Mouse (Mus musculus) heart, embryonic 14.5 days (tissue): ENCODE measurements around the gene Mtmr2. TPM values are rescaled to one million over a fixed set of nuclear protein-coding genes. Genes with fewer than 3 reads are reported as not detected.

ENCODE experiments used
- ATAC-seq: fragments of 200-750 bp; cut with Nextera tagmentation; 2 replicates; pipeline ENCODE4 v1.8.0; 2017; ENCODE audit warnings: low read depth, moderate TSS enrichment; ENCODE audit not compliant: insufficient number of reproducible peaks, insufficient read depth, low FRiP score
- H3K27ac ChIP-seq, 2 experiments: fragments of 200-500 bp in 1 of 2; fragments of 300-500 bp in 1 of 2; sonication (generic) in 1 of 2; replicated peaks in 1 of 2; 2 replicates each; pipeline ENCODE4 v1.5.1; 2012 to 2014; ENCODE audit warnings: low read depth in 2 of 2, low read length in 2 of 2, control low read depth in 1 of 2, mild to moderate bottlenecking in 1 of 2, mixed read lengths in 1 of 2; ENCODE audit not compliant: control insufficient read depth in 1 of 2, insufficient read depth in 1 of 2
- H3K27me3 ChIP-seq: fragments of 300-500 bp; sonication (generic); 2 replicates; pipeline ENCODE4 v1.6.1; 2014; ENCODE audit warnings: mild to moderate bottlenecking, low read length, control low read depth; ENCODE audit not compliant: control insufficient read depth, insufficient read depth
- H3K36me3 ChIP-seq: fragments of 300-500 bp; sonication (generic); 2 replicates; pipeline ENCODE4 v1.6.1; 2014; ENCODE audit warnings: mild to moderate bottlenecking, control low read depth, low read length, mixed read lengths; ENCODE audit not compliant: control insufficient read depth, insufficient read depth
- H3K4me1 ChIP-seq, 2 experiments: fragments of 200-500 bp in 1 of 2; fragments of 300-500 bp in 1 of 2; sonication (generic) in 1 of 2; 2 replicates each; pipeline ENCODE4 v1.6.1; 2012 to 2014; ENCODE audit warnings: low read length in 2 of 2, control low read depth in 1 of 2, mixed read lengths in 1 of 2; ENCODE audit not compliant: control insufficient read depth in 2 of 2, insufficient read depth in 2 of 2
- H3K4me2 ChIP-seq: fragments of 300-500 bp; sonication (generic); 2 replicates; pipeline ENCODE4 v1.6.1; 2014; ENCODE audit warnings: mild to moderate bottlenecking, low read length
- H3K4me3 ChIP-seq, 2 experiments: fragments of 200-500 bp in 1 of 2; fragments of 300-500 bp in 1 of 2; sonication (generic) in 1 of 2; 2 replicates each; pipeline ENCODE4 v1.5.1; 2012 to 2014; ENCODE audit warnings: low read length in 2 of 2, mild to moderate bottlenecking in 2 of 2, control low read depth in 1 of 2, low read depth in 1 of 2, moderate library complexity in 1 of 2; ENCODE audit not compliant: control insufficient read depth in 1 of 2, insufficient read depth in 1 of 2
- H3K9ac ChIP-seq: fragments of 300-500 bp; sonication (generic); 2 replicates; pipeline ENCODE4 v1.6.1; 2014; ENCODE audit warnings: mild to moderate bottlenecking, low read length
- H3K9me3 ChIP-seq: fragments of 300-500 bp; sonication (generic); 2 replicates; pipeline ENCODE4 v1.6.1; 2016; ENCODE audit warnings: low read length, control low read depth; ENCODE audit not compliant: control insufficient read depth
- WGBS: fragments of 180-500 bp; shearing (Covaris S2); extraction: QIAGEN DNeasy Blood & Tissue Kit; methylation state at CpG from one replicate; pipeline ENCODE4 v1.1.7; 2014; 5-methylcytosine and 5-hydroxymethylcytosine counted together
- polyA plus RNA-seq: library from polyadenylated mRNA; unstranded; fragments of >200 nt; fragmentation: Nextera tagmentation; extraction: Ambion mirVana; gene quantifications from 2 replicates; pipeline ENCODE4 v1.2.1, GENCODE M21; 2014

Gene Mtmr2
- polyA plus RNA-seq, 1 experiment from 2014 or later = 48.2 TPM

DNA sequence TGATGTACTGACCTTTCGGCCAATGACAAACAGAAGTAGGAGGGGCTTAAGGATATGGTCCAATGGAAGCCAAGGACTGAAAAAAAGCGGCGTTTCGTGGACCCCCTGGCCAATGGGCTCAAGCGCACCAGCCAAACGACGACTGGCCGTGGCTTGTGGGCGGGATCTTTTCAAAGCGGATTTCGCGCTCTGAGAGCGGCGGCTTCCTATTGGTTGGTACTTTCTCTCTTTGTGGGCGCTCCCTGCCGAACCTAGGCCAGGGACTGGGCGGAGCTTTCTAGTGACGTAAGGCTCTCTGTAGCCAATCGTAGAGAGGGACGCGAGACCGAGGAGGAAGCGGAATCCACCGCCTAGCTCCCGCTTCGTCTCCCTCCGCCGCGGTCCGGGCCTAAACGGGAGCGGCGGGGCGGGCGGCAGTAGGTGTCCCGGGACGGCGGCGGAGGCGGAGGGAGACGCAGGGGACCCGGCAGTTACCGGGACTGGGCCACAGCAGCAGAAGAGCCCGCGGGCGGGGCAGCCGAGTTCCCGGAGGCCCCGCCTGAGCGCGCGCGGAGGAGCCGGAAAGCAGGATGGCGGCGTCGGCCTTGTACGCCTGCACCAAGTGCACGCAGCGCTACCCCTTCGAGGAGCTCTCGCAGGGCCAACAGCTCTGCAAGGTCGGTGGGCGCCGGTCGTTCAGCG, 79.3 kb downstream of the Mtmr2 start, which contains the start of gene Fam76b:
Fam76b (plus strand) TSS at position 311 of the 681 bp plus-strand sequence.
- ATAC-seq = peak; percentile 94

DNA sequence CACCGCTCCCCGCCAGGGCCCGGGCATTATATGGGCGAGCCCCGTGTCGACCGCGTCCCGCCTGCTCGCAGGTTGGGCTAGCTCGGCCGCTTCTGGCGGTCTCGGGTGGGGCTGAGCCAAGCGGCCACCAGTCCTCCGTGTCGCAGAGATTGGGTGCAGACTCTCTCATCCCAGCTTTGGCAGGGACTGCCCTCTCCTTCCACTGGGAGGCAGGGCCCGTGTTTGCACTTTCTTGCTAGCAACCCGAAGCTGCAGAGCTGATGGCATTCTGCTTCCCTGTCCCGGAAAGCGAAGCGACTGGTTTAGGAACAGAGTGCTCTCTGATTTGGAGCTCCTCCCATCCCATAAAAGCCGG, 79.9 kb downstream of the Mtmr2 start:
- peak; percentile 31 for ATAC-seq
- Histone ChIP-seq H3K36me3 (peaks cover 36% of the 10 kb centered on the region), H3K4me3 (peak overlapping the region; percentile 65 to 95), H3K27ac (peak overlapping the region; percentile 91 to 97), H3K4me2 (peak overlapping the region; percentile 82), H3K27me3 (no peaks in the 10 kb centered on the region), H3K9me3 (no peaks in the 10 kb centered on the region), H3K9ac (peak overlapping the region; percentile 94), H3K4me1 (peaks cover 0 to 26% of the 10 kb centered on the region in 2 experiments; a peak in 2 of 4 replicates)
- WGBS = 1% methylated on average over 23 of the region's 23 CpGs

More for the DNA sequence above, 79.3 kb downstream of the Mtmr2 start, which contains the start of gene Fam76b:
- H3K9me3 ChIP-seq = no peaks in the 10 kb centered on the region
- peak within 1 kb of the TSS; percentile 91 to 97 for H3K27ac ChIP-seq
- H3K9ac ChIP-seq = peak within 1 kb of the TSS; percentile 94
- peaks cover 32% of the 10 kb centered on the region for H3K36me3 ChIP-seq
- peak within 1 kb of the TSS; percentile 65 to 95 for H3K4me3 ChIP-seq
- H3K4me2 ChIP-seq = peak within 1 kb of the TSS; percentile 82
- WGBS = under 1% methylated on average over 66 of the region's 67 CpGs
- no peaks in the 10 kb centered on the region for H3K27me3 ChIP-seq
- peaks cover 0 to 26% of the 10 kb centered on the region in 2 experiments; a peak in 2 of 4 replicates for H3K4me1 ChIP-seq

DNA sequence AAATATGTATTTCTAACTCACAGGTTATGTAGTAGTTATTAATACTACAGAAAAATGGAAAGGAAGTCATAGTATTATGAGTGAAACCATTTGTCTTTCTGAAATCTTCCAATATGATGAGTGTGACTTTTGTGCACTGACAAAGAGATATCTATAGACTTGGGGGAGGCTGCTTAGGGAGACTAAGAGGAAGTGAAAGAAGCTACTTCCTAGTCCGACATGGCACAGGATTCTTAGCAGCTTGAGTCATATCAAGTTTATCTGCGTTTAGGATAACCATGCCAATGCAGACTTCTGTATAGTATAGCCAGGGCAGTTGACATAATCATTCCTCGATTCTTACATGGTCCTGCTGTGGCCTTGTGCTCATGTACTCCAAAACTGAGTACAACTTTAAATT, 87.0 kb downstream of the Mtmr2 start:
- Histone ChIP-seq H3K4me3 (no peak overlapping the region), H3K4me1 (no peaks in the 10 kb centered on the region), H3K4me2 (no peak overlapping the region), H3K36me3 (peaks cover 96% of the 10 kb centered on the region), H3K9ac (no peak overlapping the region), H3K27ac (no peak overlapping the region), H3K9me3 (no peaks in the 10 kb centered on the region), H3K27me3 (no peaks in the 10 kb centered on the region)
- ATAC-seq = no peak
- WGBS = 72% methylated on average over 3 of the region's 3 CpGs

DNA sequence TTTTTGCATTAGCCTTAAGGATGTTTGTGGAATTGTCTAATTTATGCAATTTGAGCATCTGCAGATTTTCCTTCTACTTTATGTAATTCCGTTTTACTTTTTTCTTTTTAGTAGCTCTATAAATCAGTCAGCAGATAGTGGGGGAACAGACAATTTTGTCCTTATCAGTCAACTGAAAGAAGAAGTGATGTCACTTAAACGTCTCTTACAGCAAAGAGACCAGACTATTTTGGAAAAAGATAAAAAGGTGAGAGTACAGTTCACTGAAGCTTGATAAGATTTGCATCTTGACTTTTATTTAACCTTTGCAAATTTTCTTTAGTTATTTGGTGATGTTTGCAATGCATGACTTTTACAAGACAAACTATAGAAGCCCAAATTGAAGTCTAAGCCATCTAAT, 88.5 kb downstream of the Mtmr2 start:
- Histone ChIP-seq H3K4me3 (no peak overlapping the region), H3K4me1 (no peaks in the 10 kb centered on the region), H3K9ac (no peak overlapping the region), H3K9me3 (no peaks in the 10 kb centered on the region), H3K27me3 (no peaks in the 10 kb centered on the region), H3K36me3 (peaks cover 97% of the 10 kb centered on the region), H3K27ac (no peak overlapping the region), H3K4me2 (no peak overlapping the region)
- no peak for ATAC-seq
- 37% methylated on average over 2 of the region's 2 CpGs for WGBS

DNA sequence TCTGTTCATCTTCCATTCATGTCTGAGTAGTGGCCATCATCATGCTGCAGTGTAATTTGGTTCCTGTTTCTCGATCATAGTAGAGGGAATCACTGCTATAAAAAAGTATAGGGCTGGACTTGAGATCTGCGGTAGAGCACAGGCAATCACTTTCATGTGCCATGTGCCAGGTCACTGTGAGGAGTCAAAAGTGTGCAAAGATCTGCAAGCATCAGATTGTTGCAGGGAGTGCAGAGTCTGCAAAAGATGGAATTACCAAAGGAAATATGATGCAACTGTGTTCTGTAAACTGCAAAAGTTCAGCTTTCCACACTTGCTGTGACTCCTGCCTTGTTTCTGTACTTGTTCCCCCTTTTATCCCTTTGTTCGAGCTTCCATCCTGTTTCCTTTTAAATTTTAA, 99.4 kb downstream of the Mtmr2 start:
- no peak overlapping the region for H3K4me3 ChIP-seq
- no peak overlapping the region for H3K9ac ChIP-seq
- no peak for ATAC-seq

DNA sequence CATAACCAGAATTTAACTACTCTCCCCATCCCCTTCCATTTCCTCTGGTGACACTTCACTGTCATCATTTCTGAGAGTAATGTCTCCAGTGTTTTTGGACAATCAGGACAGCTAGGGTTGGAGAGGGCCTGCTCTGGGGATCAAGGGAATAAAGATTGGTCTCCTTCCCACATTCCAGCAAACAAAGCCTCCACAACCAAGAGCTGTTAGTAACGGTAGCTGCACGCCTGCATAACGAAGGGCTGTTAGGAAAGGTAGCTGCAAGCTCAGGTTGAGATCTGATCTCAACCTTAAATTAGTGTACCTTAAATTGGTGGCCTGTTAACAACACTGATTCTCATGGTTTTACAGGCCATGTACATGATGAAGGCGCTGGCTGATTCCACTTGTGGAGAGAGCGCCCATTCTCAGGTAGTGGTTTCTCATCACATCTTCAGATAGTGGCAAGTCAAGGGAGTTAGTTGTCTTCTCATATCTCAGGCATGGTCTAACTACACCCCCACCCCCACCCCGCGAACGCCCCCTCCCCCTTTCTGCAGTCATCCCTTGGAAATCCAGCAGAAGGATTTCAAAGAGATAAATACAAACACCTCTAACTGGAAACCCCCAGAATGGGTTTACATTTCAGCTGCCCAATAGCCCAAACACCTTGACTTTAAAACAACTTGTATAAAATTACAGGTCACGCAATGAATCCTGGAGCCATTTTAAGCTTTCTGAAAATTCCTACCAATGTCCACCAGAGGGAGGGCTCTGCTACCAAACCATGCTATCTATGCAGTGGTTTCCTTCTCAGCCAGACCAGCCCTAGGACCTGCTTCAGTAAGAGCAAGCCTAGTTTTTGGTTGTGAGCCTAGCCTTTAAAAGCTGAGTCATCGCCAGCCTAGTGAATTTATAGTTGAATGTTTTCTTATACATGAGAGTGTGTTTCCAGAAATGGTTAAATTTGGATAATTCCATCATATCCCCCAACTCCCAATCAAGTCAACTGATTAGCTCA, 100.6 kb downstream of the Mtmr2 start:
- WGBS = 72% methylated on average over 10 of the region's 10 CpGs
- H3K9ac ChIP-seq = no peak overlapping the region
- ATAC-seq = no peak
- no peaks in the 10 kb centered on the region for H3K9me3 ChIP-seq
- H3K27me3 ChIP-seq = no peaks in the 10 kb centered on the region
- no peaks in the 10 kb centered on the region; a peak in 1 of 4 replicates for H3K4me1 ChIP-seq
- H3K4me2 ChIP-seq = no peak overlapping the region
- peaks cover 28% of the 10 kb centered on the region for H3K36me3 ChIP-seq
- no peak overlapping the region for H3K27ac ChIP-seq
- no peak overlapping the region for H3K4me3 ChIP-seq

More for the DNA sequence above, 99.4 kb downstream of the Mtmr2 start:
- WGBS = 83% methylated on average over 3 of the region's 3 CpGs
- no peaks in the 10 kb centered on the region for H3K27me3 ChIP-seq
- H3K4me1 ChIP-seq = no peaks in the 10 kb centered on the region; a peak in 1 of 4 replicates
- H3K9me3 ChIP-seq = no peaks in the 10 kb centered on the region
- no peak overlapping the region for H3K4me2 ChIP-seq
- peaks cover 39% of the 10 kb centered on the region for H3K36me3 ChIP-seq
- H3K27ac ChIP-seq = no peak overlapping the region

DNA sequence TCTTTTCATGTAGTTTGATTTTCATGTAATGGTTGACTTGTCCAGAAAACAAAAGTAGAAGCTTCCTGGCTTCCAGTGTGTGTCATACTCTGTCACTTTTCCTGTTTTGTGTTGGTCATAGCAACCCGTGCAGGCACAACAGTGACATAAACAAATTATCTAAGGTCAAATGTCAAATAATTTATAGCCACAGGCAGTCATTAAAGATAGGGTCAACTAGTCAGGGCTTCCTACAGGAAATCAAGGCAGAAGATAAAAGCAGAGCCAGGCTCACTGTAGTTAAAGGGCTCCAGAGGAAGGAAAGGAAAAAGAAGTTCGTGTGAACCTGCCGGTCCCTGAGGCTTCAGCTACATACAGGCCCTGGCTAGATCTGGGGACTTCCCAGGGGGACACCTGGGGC, 105.7 kb downstream of the Mtmr2 start:
- no peaks in the 10 kb centered on the region; a peak in 1 of 4 replicates for H3K4me1 ChIP-seq
- H3K4me3 ChIP-seq = no peak overlapping the region
- no peak overlapping the region for H3K4me2 ChIP-seq
- H3K36me3 ChIP-seq = no peaks in the 10 kb centered on the region
- H3K9ac ChIP-seq = no peak overlapping the region
- no peaks in the 10 kb centered on the region for H3K27me3 ChIP-seq
- WGBS = 69% methylated on average over 3 of the region's 3 CpGs
- H3K27ac ChIP-seq = no peak overlapping the region
- ATAC-seq = no peak
- H3K9me3 ChIP-seq = no peaks in the 10 kb centered on the region
